Mouse (Mus musculus): Measurements from ENCODE around the gene Slco3a1.

Slco3a1 gene

GRCm38 (mm10) chr7:74456781-74457180 lies 97.8 kb downstream of the Slco3a1 start:
- ChIA-PET CTCF (no interaction called here), POLR2A (no interaction called here)

- ChIA-PET CTCF (no interaction called here), POLR2A (no interaction called here)
Observed at GRCm38 (mm10) chr7:74451047-74451446, 103.5 kb downstream of the Slco3a1 start.

GRCm38 (mm10) chr7:74449802-74450201 lies 104.8 kb downstream of the Slco3a1 start:
- ChIA-PET POLR2A (no interaction called here), CTCF (no interaction called here)

GRCm38 (mm10) chr7:74447781-74448180 lies 106.8 kb downstream of the Slco3a1 start:
- ChIA-PET CTCF (no interaction called here), POLR2A (no interaction called here)

- POLR2A ChIA-PET: no interaction called here
- CTCF ChIA-PET: no interaction called here
Observed at GRCm38 (mm10) chr7:74445148-74445547, 109.4 kb downstream of the Slco3a1 start.

- ChIA-PET CTCF (no interaction called here), POLR2A (no interaction called here)
Observed at GRCm38 (mm10) chr7:74442380-74442779, 112.2 kb downstream of the Slco3a1 start.

- ChIA-PET CTCF (interaction anchor here in 1 of 4 experiments (0.6 kb wide), 1 partner anchor 10 kb away, joined by 3 read pairs; no protein-coding TSS in a partner anchor), POLR2A (no interaction called here)
Observed at GRCm38 (mm10) chr7:74437534-74437933, 117.0 kb downstream of the Slco3a1 start.

- ChIA-PET POLR2A (no interaction called here), CTCF (interaction anchor here in 1 of 4 experiments (0.6 kb wide), 1 partner anchor 9 kb away, joined by 3 read pairs; no protein-coding TSS in a partner anchor)
Observed at GRCm38 (mm10) chr7:74436642-74437041, 117.9 kb downstream of the Slco3a1 start.

- CTCF ChIA-PET: no interaction called here
- POLR2A ChIA-PET: no interaction called here
Observed at GRCm38 (mm10) chr7:74432950-74433349, 121.6 kb downstream of the Slco3a1 start.

- ChIA-PET CTCF (no interaction called here), POLR2A (no interaction called here)
Observed at GRCm38 (mm10) chr7:74429252-74429651, 125.3 kb downstream of the Slco3a1 start.

- CTCF ChIA-PET: interaction anchor here in 1 of 4 experiments (0.6 kb wide), 1 partner anchor 10 kb away, joined by 3 read pairs; no protein-coding TSS in a partner anchor
- POLR2A ChIA-PET: no interaction called here
Observed at GRCm38 (mm10) chr7:74427135-74427534, 127.4 kb downstream of the Slco3a1 start.

GRCm38 (mm10) chr7:74425941-74426340 lies 128.6 kb downstream of the Slco3a1 start:
- ChIA-PET POLR2A (no interaction called here), CTCF (no interaction called here)

- ChIA-PET POLR2A (no interaction called here), CTCF (interaction anchor here in 1 of 4 experiments (0.7 kb wide), 2 partner anchors 235 to 397 kb away, joined by 3 read pairs; no protein-coding TSS in a partner anchor)
Observed at GRCm38 (mm10) chr7:74423928-74424850, 130.4 kb downstream of the Slco3a1 start.

GRCm38 (mm10) chr7:74423316-74423715 lies 131.3 kb downstream of the Slco3a1 start:
- POLR2A ChIA-PET: no interaction called here
- CTCF ChIA-PET: no interaction called here

- ChIA-PET CTCF (no interaction called here), POLR2A (no interaction called here)
Observed at GRCm38 (mm10) chr7:74422731-74423130, 131.8 kb downstream of the Slco3a1 start.

GRCm38 (mm10) chr7:74422002-74422401 lies 132.6 kb downstream of the Slco3a1 start:
- POLR2A ChIA-PET: no interaction called here
- CTCF ChIA-PET: no interaction called here

GRCm38 (mm10) chr7:74421591-74421990 lies 133.0 kb downstream of the Slco3a1 start:
- ChIA-PET CTCF (no interaction called here), POLR2A (no interaction called here)

- ChIA-PET CTCF (no interaction called here), POLR2A (no interaction called here)
Observed at GRCm38 (mm10) chr7:74419706-74420105, 134.9 kb downstream of the Slco3a1 start.

- POLR2A ChIA-PET: no interaction called here
- CTCF ChIA-PET: no interaction called here
Observed at GRCm38 (mm10) chr7:74417009-74417408, 137.6 kb downstream of the Slco3a1 start.

GRCm38 (mm10) chr7:74415241-74415640 lies 139.3 kb downstream of the Slco3a1 start:
- ChIA-PET CTCF (no interaction called here), POLR2A (no interaction called here)

Data from embryonic stem cell, embryonic (primary cell).